In genomic region chr19:5559229-5559628, GRCm38 (mm10) we compare ENCODE assay signal across 13 mouse cellular contexts. TPM values are rescaled to one million over a fixed set of nuclear protein-coding genes. Genes with fewer than 3 reads are reported as not detected.
DNase-seq lines count a peak whose midpoint lies in the region; ATAC-seq lines count a peak whose summit lies in the region.
"Had no signal": no experiment of that assay in that cellular context is flagged by ENCODE, and none has a peak within 500 bp of the region (broad histone marks: within the 10 kb centered on the region; RNA-seq: fewer than 3 reads in every experiment).

No protein-coding gene starts in this region.

- H3K36me3 ChIP-seq in forebrain, embryonic 10.5 days (replicated peaks), result no peaks in the 10 kb centered on the region
- H3K36me3 ChIP-seq in forebrain, embryonic 16.5 days (ENCODE audit: control insufficient read depth, insufficient read depth), result no peaks in the 10 kb centered on the region
- no peaks in the 10 kb centered on the region for H3K36me3 ChIP-seq in lung, embryonic 15.5 days
- H3K36me3 ChIP-seq in stomach, embryonic 14.5 days (ENCODE audit: control insufficient read depth, insufficient read depth, low read length), result no peaks in the 10 kb centered on the region

- no peak overlapping the region for H3K9ac ChIP-seq in forebrain, embryonic 16.5 days (replicated peaks; ENCODE audit: low read depth, low read length)
- H3K9ac ChIP-seq in lung, embryonic 15.5 days, result no peak overlapping the region
- no peak overlapping the region for H3K9ac ChIP-seq in stomach, embryonic 14.5 days (replicated peaks; ENCODE audit: low read depth, low read length)

- peaks cover 100% of the 10 kb centered on the region for H3K27me3 ChIP-seq in forebrain, embryonic 10.5 days (ENCODE audit: poor library complexity, severe bottlenecking)
- peaks cover 62% of the 10 kb centered on the region for H3K27me3 ChIP-seq in forebrain, embryonic 16.5 days (replicated peaks; ENCODE audit: control insufficient read depth, insufficient read depth, low read length)
- peaks cover 75% of the 10 kb centered on the region for H3K27me3 ChIP-seq in lung, embryonic 15.5 days
- H3K27me3 ChIP-seq in stomach, embryonic 14.5 days (ENCODE audit: control insufficient read depth, insufficient read depth, low read length), result peaks cover 35% of the 10 kb centered on the region

- H3K27ac ChIP-seq in forebrain, embryonic 10.5 days, result no peak overlapping the region
- no peak overlapping the region for H3K27ac ChIP-seq in forebrain, embryonic 16.5 days (ENCODE audit: low read length)
- H3K27ac ChIP-seq in lung, embryonic 15.5 days, result no peak overlapping the region
- H3K27ac ChIP-seq in stomach, embryonic 14.5 days (ENCODE audit: low read length), result no peak overlapping the region; the same call in 1 of the 2 replicates

- WGBS in forebrain, embryonic 10.5 days, result 19% methylated on average over 8 of the region's 8 CpGs
- 16% methylated on average over 8 of the region's 8 CpGs for WGBS in forebrain, embryonic 16.5 days
- 21% methylated on average over 8 of the region's 8 CpGs for WGBS in lung, embryonic 15.5 days
- WGBS in stomach, embryonic 14.5 days, result 21% methylated on average over 7 of the region's 8 CpGs

- peak overlapping the region; percentile 47; the same call in 1 of the 2 replicates for H3K4me3 ChIP-seq in forebrain, embryonic 10.5 days
- no peak overlapping the region for H3K4me3 ChIP-seq in forebrain, embryonic 16.5 days (replicated peaks; ENCODE audit: low read length)
- peak overlapping the region; percentile 43; the same call in 1 of the 2 replicates for H3K4me3 ChIP-seq in lung, embryonic 15.5 days
- H3K4me3 ChIP-seq in stomach, embryonic 14.5 days (ENCODE audit: low read depth, low read length), result peak overlapping the region; percentile 43

- H3K4me2 ChIP-seq in forebrain, embryonic 16.5 days (ENCODE audit: low read length), result no peak overlapping the region
- peak overlapping the region; percentile 85 for H3K4me2 ChIP-seq in lung, embryonic 15.5 days
- peak overlapping the region; percentile 61 for H3K4me2 ChIP-seq in stomach, embryonic 14.5 days (replicated peaks; ENCODE audit: low read depth, low read length)

- no peak for DNase-seq in forebrain, embryonic 10.5 days (ENCODE audit: extremely low spot score, low spot score)
- no peak for DNase-seq in lung, postnatal 14 days
- DNase-seq in kidney, adult 9 months, result peak; percentile 91
- DNase-seq in right cerebral cortex, postnatal 25 days, result no peak
- DNase-seq: adrenal gland, postnatal 36 days; cerebellum, postnatal 36 days; forebrain, postnatal 0 days had no signal

- no peak for ATAC-seq in forebrain, embryonic 16.5 days
- ATAC-seq in lung, embryonic 15.5 days (ENCODE audit: borderline replicate concordance, extremely low read depth, low FRiP score, low TSS enrichment), result no peak
- ATAC-seq in stomach, embryonic 14.5 days (ENCODE audit: insufficient number of reproducible peaks, insufficient read depth, low FRiP score, low read depth), result no peak
- ATAC-seq in erythroblast, adult 5-6 weeks (replicated peaks; ENCODE audit: low FRiP score, poor library complexity, severe bottlenecking), result no peak
- ATAC-seq: forebrain, postnatal 0 days had no signal

- H3K9me3 ChIP-seq in forebrain, embryonic 10.5 days, result no peaks in the 10 kb centered on the region
- H3K9me3 ChIP-seq in forebrain, embryonic 16.5 days (ENCODE audit: control insufficient read depth, low read length), result no peaks in the 10 kb centered on the region
- H3K9me3 ChIP-seq in lung, embryonic 15.5 days, result no peaks in the 10 kb centered on the region
- H3K9me3 ChIP-seq in stomach, embryonic 14.5 days (ENCODE audit: control insufficient read depth, low read depth, low read length), result no peaks in the 10 kb centered on the region

- H3K4me1 ChIP-seq in forebrain, embryonic 10.5 days, result peaks cover 25% of the 10 kb centered on the region
- peaks cover 12% of the 10 kb centered on the region for H3K4me1 ChIP-seq in forebrain, embryonic 16.5 days (replicated peaks; ENCODE audit: control insufficient read depth, insufficient read depth, low read length)
- peaks cover 29% of the 10 kb centered on the region for H3K4me1 ChIP-seq in lung, embryonic 15.5 days
- peaks cover 8% of the 10 kb centered on the region; the same call in 1 of the 2 replicates for H3K4me1 ChIP-seq in stomach, embryonic 14.5 days (ENCODE audit: control insufficient read depth, insufficient read depth, low read length)

RNA-seq across cellular contexts. Expression of gene Ovol1, which starts 1.2 kb away (rescaled TPM):
- polyA plus RNA-seq in forebrain, embryonic 10.5 days (2016; fragmentation: Nextera tagmentation; extraction: Ambion mirVana), result 0.37 and 0.52 TPM in 2 replicates
- polyA plus RNA-seq in forebrain, embryonic 16.5 days (2015; fragmentation: Nextera tagmentation; extraction: Ambion mirVana), result 0.08 and 0.09 TPM in 2 replicates
- 2.1 and 2.2 TPM in 2 replicates for polyA plus RNA-seq in lung, embryonic 15.5 days (2015; fragmentation: Nextera tagmentation; extraction: Ambion mirVana)
- 11.2 and 11.5 TPM in 2 replicates for polyA plus RNA-seq in stomach, embryonic 14.5 days (2014; fragmentation: Nextera tagmentation; extraction: Ambion mirVana)
- not detected in 2 replicates for total RNA-seq in erythroblast, adult 5-6 weeks (2015; ENCODE audit: low replicate concordance)
- total RNA-seq in erythroblast, adult 5-6 weeks (2017; ENCODE audit: low replicate concordance), result not detected in 2 replicates
- total RNA-seq: adrenal gland, postnatal 36 days; forebrain, postnatal 0 days; left cerebral cortex, postnatal 10 days had no signal
- polyA plus RNA-seq: neural tube, embryonic 14.5 days had no signal

RNA-seq across cellular contexts. Expression of gene Ap5b1, which starts 8.6 kb away (rescaled TPM):
- polyA plus RNA-seq in forebrain, embryonic 10.5 days (2016; fragmentation: Nextera tagmentation; extraction: Ambion mirVana), result 2.0 TPM in 2 replicates
- polyA plus RNA-seq in forebrain, embryonic 16.5 days (2015; fragmentation: Nextera tagmentation; extraction: Ambion mirVana), result 1.9 and 2.0 TPM in 2 replicates
- polyA plus RNA-seq in lung, embryonic 15.5 days (2015; fragmentation: Nextera tagmentation; extraction: Ambion mirVana), result 5.7 and 5.9 TPM in 2 replicates
- polyA plus RNA-seq in stomach, embryonic 14.5 days (2014; fragmentation: Nextera tagmentation; extraction: Ambion mirVana), result 5.5 and 6.1 TPM in 2 replicates
- total RNA-seq in erythroblast, adult 5-6 weeks (2015; ENCODE audit: low replicate concordance), result 2.9 and 5.2 TPM in 2 replicates
- 1.8 and 4.7 TPM in 2 replicates for total RNA-seq in erythroblast, adult 5-6 weeks (2017; ENCODE audit: low replicate concordance)

RNA-seq across cellular contexts. Expression of gene Rnaseh2c, which starts 42.4 kb away (rescaled TPM):
- 187 and 200 TPM in 2 replicates for polyA plus RNA-seq in forebrain, embryonic 10.5 days (2016; fragmentation: Nextera tagmentation; extraction: Ambion mirVana)
- 81.0 and 86.7 TPM in 2 replicates for polyA plus RNA-seq in forebrain, embryonic 16.5 days (2015; fragmentation: Nextera tagmentation; extraction: Ambion mirVana)
- polyA plus RNA-seq in lung, embryonic 15.5 days (2015; fragmentation: Nextera tagmentation; extraction: Ambion mirVana), result 143 and 153 TPM in 2 replicates
- 113 and 119 TPM in 2 replicates for polyA plus RNA-seq in stomach, embryonic 14.5 days (2014; fragmentation: Nextera tagmentation; extraction: Ambion mirVana)
- total RNA-seq in erythroblast, adult 5-6 weeks (2015; ENCODE audit: low replicate concordance), result 14.4 and 52.2 TPM in 2 replicates
- total RNA-seq in erythroblast, adult 5-6 weeks (2017; ENCODE audit: low replicate concordance), result 19.3 and 79.3 TPM in 2 replicates

RNA-seq across cellular contexts. Expression of gene Snx32, which starts 48.9 kb away (rescaled TPM):
- 7.0 and 7.9 TPM in 2 replicates for polyA plus RNA-seq in forebrain, embryonic 10.5 days (2016; fragmentation: Nextera tagmentation; extraction: Ambion mirVana)
- 76.1 and 87.8 TPM in 2 replicates for polyA plus RNA-seq in forebrain, embryonic 16.5 days (2015; fragmentation: Nextera tagmentation; extraction: Ambion mirVana)
- 5.8 and 7.4 TPM in 2 replicates for polyA plus RNA-seq in lung, embryonic 15.5 days (2015; fragmentation: Nextera tagmentation; extraction: Ambion mirVana)
- polyA plus RNA-seq in stomach, embryonic 14.5 days (2014; fragmentation: Nextera tagmentation; extraction: Ambion mirVana), result 12.4 and 13.0 TPM in 2 replicates
- total RNA-seq in erythroblast, adult 5-6 weeks (2015; ENCODE audit: low replicate concordance), result 1.9 and 2.9 TPM in 2 replicates
- total RNA-seq in erythroblast, adult 5-6 weeks (2017; ENCODE audit: low replicate concordance), result 11.7 and 13.4 TPM in 2 replicates

RNA-seq across cellular contexts. Expression of gene Kat5, which starts 50.8 kb away (rescaled TPM):
- polyA plus RNA-seq in forebrain, embryonic 10.5 days (2016; fragmentation: Nextera tagmentation; extraction: Ambion mirVana), result 64.9 and 67.9 TPM in 2 replicates
- polyA plus RNA-seq in forebrain, embryonic 16.5 days (2015; fragmentation: Nextera tagmentation; extraction: Ambion mirVana), result 76.8 and 78.1 TPM in 2 replicates
- polyA plus RNA-seq in lung, embryonic 15.5 days (2015; fragmentation: Nextera tagmentation; extraction: Ambion mirVana), result 51.9 and 54.4 TPM in 2 replicates
- 30.5 and 37.0 TPM in 2 replicates for polyA plus RNA-seq in stomach, embryonic 14.5 days (2014; fragmentation: Nextera tagmentation; extraction: Ambion mirVana)
- total RNA-seq in erythroblast, adult 5-6 weeks (2015; ENCODE audit: low replicate concordance), result 8.2 and 11.3 TPM in 2 replicates
- total RNA-seq in erythroblast, adult 5-6 weeks (2017; ENCODE audit: low replicate concordance), result 22.0 and 28.9 TPM in 2 replicates
